Mouse (Mus musculus) kidney, adult 2 months (tissue): ENCODE data around the gene Rps10.
A peak's percentile ranks its signal among the peaks of the same experiment; 100 is the strongest.

Experiments used
- CTCF ChIP-seq: fragments of 200-500 bp; conservative IDR thresholded peaks from 2 replicates; pipeline ENCODE4 v1.5.1; 2011; ENCODE audit warnings: low read depth, mild to moderate bottlenecking, control low read depth, low read length, moderate library complexity, mixed read lengths; ENCODE audit not compliant: insufficient read depth, insufficient read length
- POLR2A ChIP-seq: fragments of 200-500 bp; IDR thresholded peaks from one replicate; pipeline ENCODE4 v1.6.1; 2011; ENCODE audit warnings: low read depth, low read length, control low read depth

GRCm38 (mm10) chr17:27638921-27639332, 2.5 kb upstream of the Rps10 start:
- TF ChIP-seq CTCF (peak; percentile 53), POLR2A (no peak)
